Mouse (Mus musculus) lung, postnatal 0 days (tissue): ENCODE measurements around the gene Tmc8. TPM values are rescaled to one million over a fixed set of nuclear protein-coding genes. Genes with fewer than 3 reads are reported as not detected.
A peak's percentile ranks its signal among the peaks of the same experiment; 100 is the strongest.

Experiments used
- ATAC-seq: fragments of 200-750 bp; cut with Nextera tagmentation; 2 replicates; pipeline ENCODE4 v1.8.0; 2017; ENCODE audit warnings: moderate library complexity
- DNase-seq: peaks from one replicate; pipeline ENCODE4 v3.0.0-alpha.2; 2016; ENCODE audit warnings: low spot score
- H3K27ac ChIP-seq: fragments of 300-500 bp; sonication (generic); 2 replicates; pipeline ENCODE4 v1.5.1; 2014; ENCODE audit warnings: antibody characterized with exemption, mild to moderate bottlenecking, low read length, mixed read lengths
- H3K27me3 ChIP-seq: fragments of 300-500 bp; sonication (generic); replicated peaks from 2 replicates; pipeline ENCODE4 v1.6.1; 2014; ENCODE audit warnings: low read length, mixed read lengths; ENCODE audit not compliant: insufficient read depth
- H3K36me3 ChIP-seq: fragments of 300-500 bp; sonication (generic); 2 replicates; pipeline ENCODE4 v1.6.1; 2014; ENCODE audit warnings: low read length, mixed read lengths; ENCODE audit not compliant: insufficient read depth
- H3K4me1 ChIP-seq: fragments of 300-500 bp; sonication (generic); 2 replicates; pipeline ENCODE4 v1.6.1; 2014; ENCODE audit warnings: antibody characterized with exemption, low read depth, low read length, mixed read lengths; ENCODE audit not compliant: insufficient read depth
- H3K4me2 ChIP-seq: fragments of 300-500 bp; sonication (generic); replicated peaks from 2 replicates; pipeline ENCODE4 v1.6.1; 2014; ENCODE audit warnings: low read depth, mild to moderate bottlenecking, low read length, moderate library complexity, mixed read lengths
- H3K4me3 ChIP-seq: fragments of 300-500 bp; sonication (generic); 2 replicates; pipeline ENCODE4 v1.5.1; 2014; ENCODE audit warnings: low read depth, low read length
- H3K9ac ChIP-seq: fragments of 300-500 bp; sonication (generic); replicated peaks from 2 replicates; pipeline ENCODE4 v1.6.1; 2014; ENCODE audit warnings: low read depth, mild to moderate bottlenecking
- H3K9me3 ChIP-seq: fragments of 300-500 bp; sonication (generic); 2 replicates; pipeline ENCODE4 v1.6.1; 2016; ENCODE audit warnings: low read length, mixed read lengths
- CTCF ChIP-seq: IDR thresholded peaks from 2 replicates; pipeline ENCODE4 v1.5.1; 2016; ENCODE audit warnings: antibody characterized with exemption, mild to moderate bottlenecking
- EP300 ChIP-seq: IDR thresholded peaks from 2 replicates; pipeline ENCODE4 v1.6.1; 2016; ENCODE audit warnings: antibody characterized with exemption, mild to moderate bottlenecking, control low read depth
- WGBS: fragments of 180-500 bp; shearing (Covaris S2); extraction: QIAGEN DNeasy Blood & Tissue Kit; methylation state at CpG from one replicate; pipeline ENCODE4 v1.1.7; 2014; 5-methylcytosine and 5-hydroxymethylcytosine counted together
- polyA plus RNA-seq: library from polyadenylated mRNA; unstranded; fragments of >200 nt; fragmentation: Nextera tagmentation; extraction: Ambion mirVana; gene quantifications from 2 replicates; pipeline ENCODE4 v1.2.1, GENCODE M21; 2015

The Tmc8 gene
- polyA plus RNA-seq, 1 experiment from 2014 or later: 5.5 TPM

DNA sequence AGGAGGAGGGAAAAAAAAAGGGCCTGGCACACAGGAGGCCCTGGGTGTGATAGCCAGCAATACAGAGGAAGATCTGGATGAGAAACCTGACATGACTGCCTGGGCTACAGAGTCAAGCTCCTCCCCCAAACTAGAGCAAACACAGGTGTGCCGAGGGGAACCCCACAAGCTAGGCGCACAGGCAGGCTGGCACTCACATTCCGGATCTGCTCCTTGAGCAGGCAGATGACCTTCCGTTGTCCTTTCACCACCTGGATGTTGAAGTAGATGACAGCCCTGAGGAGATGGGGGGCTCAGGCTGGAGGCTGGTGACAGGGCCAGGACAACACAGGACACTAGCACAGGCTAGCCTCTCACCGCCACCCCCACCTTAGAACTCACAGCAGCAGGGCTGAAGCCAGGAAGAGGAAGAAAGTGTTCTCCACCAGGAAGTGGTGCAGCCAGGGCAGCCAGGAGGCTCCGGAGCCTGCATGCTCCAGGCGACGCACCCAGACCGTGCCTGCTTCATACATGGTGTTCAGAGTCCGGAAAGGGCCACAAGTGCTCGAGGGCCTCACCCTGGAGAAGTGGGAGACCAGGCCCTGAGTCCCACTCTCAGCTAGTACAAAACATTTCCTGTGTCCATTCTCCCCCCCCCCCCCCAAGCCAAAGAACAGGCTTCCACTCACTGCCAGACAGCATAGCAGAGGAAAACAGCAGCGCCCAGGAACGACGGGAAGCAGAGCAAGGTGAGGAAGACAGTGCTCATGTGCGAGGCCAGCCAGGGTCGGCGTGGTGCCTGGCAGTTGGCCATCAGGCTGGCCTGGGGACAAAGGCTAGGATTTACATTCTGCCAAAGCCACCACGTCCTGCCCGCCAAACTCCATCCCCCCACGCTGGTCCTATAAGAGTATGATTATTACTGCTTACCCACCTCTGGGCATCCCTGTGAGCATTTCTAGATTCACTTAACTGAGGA, 12.9 kb upstream of the Tmc8 start:
- Histone ChIP-seq H3K27me3 (no peaks in the 10 kb centered on the region), H3K4me1 (no peaks in the 10 kb centered on the region), H3K4me2 (no peak overlapping the region), H3K9me3 (no peaks in the 10 kb centered on the region), H3K9ac (no peak overlapping the region), H3K4me3 (no peak overlapping the region), H3K36me3 (peaks cover 11% of the 10 kb centered on the region; the same call in 1 of the 2 replicates), H3K27ac (no peak overlapping the region)
- WGBS: 50% methylated on average over 20 of the region's 20 CpGs
- ATAC-seq: peak; percentile 43
- TF ChIP-seq EP300: no peak
- TF ChIP-seq CTCF: no peak
- no peak for DNase-seq

DNA sequence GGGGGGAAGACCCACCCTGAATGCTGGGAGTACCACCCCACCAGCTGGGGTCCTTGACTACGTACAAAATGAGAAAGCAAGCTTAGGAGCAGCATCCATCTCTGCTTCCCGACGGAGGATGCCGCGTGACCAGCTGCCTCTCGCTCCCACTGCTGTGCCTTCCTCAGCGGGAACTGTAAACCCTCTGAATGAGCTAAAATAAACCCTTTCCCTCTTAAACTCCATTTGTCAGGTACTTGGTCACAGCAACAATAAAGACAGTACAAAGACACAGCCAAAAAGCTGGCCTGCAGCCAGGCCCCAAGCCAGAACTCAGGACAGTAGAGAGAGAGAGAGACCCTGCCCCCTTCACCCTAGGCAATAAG, 12.2 kb upstream of the Tmc8 start:
- TF ChIP-seq CTCF: no peak
- no peak for TF ChIP-seq EP300
- Histone ChIP-seq H3K4me2 (no peak overlapping the region), H3K4me3 (no peak overlapping the region), H3K36me3 (peaks cover 11% of the 10 kb centered on the region; the same call in 1 of the 2 replicates), H3K27me3 (no peaks in the 10 kb centered on the region), H3K27ac (no peak overlapping the region), H3K9me3 (no peaks in the 10 kb centered on the region), H3K4me1 (no peaks in the 10 kb centered on the region), H3K9ac (no peak overlapping the region)
- DNase-seq (no peak), ATAC-seq (no peak)
- whole genome bisulfite sequencing: 78% methylated on average over 7 of the region's 7 CpGs

DNA sequence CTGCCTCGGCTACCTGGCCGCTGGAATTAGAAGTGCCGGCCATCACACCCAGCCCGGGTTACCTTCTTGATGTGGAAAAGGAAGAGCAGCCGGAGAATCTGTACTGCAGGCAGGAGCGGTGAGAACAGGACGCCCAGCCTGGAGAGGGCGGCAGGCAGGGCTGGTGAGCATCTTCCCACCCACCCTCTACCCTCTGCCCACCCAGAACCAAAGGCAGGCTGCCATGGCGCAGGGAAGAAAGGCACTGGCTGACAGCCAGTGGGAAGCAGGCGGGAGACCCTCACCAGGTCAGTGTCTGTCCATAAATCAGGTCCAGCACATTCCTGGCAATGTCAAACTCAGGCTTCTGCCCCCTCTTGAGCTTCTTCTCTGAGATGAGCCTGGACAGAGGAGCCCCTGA, 11.5 kb upstream of the Tmc8 start:
- TF ChIP-seq CTCF (no peak), EP300 (no peak)
- DNase-seq (no peak), ATAC-seq (no peak)
- no peaks in the 10 kb centered on the region for H3K27me3 ChIP-seq
- WGBS: 75% methylated on average over 10 of the region's 10 CpGs
- H3K36me3 ChIP-seq: peaks cover 7% of the 10 kb centered on the region; the same call in 1 of the 2 replicates
- H3K4me3 ChIP-seq: no peak overlapping the region
- no peak overlapping the region for H3K4me2 ChIP-seq
- H3K4me1 ChIP-seq: no peaks in the 10 kb centered on the region
- H3K27ac ChIP-seq: no peak overlapping the region
- H3K9me3 ChIP-seq: no peaks in the 10 kb centered on the region
- H3K9ac ChIP-seq: no peak overlapping the region

DNA sequence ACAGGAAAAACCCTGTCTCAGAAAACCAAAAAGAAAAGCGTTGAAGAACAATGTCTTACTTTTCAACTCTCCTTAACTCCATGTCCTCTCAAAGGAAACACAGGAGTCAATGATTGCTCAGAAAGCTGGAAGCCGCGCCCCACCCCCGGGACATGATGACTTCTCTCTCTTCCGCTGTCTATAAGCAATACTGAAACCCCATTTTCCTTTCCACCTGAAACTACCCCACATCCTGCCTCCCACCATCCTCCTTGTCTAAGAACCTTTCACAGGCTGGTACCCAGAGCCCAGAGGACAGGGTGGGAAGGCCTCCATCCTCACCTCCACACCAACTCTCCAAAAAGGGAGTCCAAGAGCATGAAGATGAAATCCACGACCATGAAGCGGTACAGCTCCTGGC, 9.5 kb upstream of the Tmc8 start:
- no peak overlapping the region for H3K4me2 ChIP-seq
- H3K9me3 ChIP-seq: no peaks in the 10 kb centered on the region
- ATAC-seq (no peak), DNase-seq (no peak)
- H3K4me3 ChIP-seq: no peak overlapping the region
- no peaks in the 10 kb centered on the region for H3K27me3 ChIP-seq
- WGBS: 93% methylated on average over 7 of the region's 7 CpGs
- TF ChIP-seq EP300: no peak
- no peak for TF ChIP-seq CTCF
- no peak overlapping the region for H3K9ac ChIP-seq
- peaks cover 5% of the 10 kb centered on the region; the same call in 1 of the 2 replicates for H3K36me3 ChIP-seq
- H3K4me1 ChIP-seq: no peaks in the 10 kb centered on the region
- H3K27ac ChIP-seq: no peak overlapping the region

DNA sequence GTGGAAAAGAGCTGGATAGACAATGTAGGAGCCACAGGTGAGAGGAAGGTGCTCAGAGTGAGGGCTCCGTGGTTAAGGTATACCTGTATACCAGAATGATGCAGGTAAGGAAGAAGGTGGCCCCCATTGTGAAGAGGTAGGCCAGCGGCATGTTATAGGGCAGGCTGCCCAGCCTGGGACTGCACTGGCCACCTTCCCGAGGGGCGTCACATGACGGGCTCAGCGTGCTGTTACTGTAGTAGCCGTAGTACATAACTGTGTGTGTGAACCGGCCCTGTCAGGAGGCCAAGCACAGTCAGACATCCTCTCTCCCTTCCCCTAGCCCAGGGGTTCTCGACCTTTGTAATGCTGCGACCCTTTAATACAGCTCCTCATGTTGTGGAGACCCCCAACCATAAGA, 7.0 kb upstream of the Tmc8 start:
- H3K4me2 ChIP-seq: no peak overlapping the region
- WGBS: 89% methylated on average over 10 of the region's 10 CpGs
- no peak overlapping the region for H3K9ac ChIP-seq
- no peak overlapping the region for H3K27ac ChIP-seq
- H3K36me3 ChIP-seq: peaks cover 4% of the 10 kb centered on the region; the same call in 1 of the 2 replicates
- no peaks in the 10 kb centered on the region for H3K9me3 ChIP-seq
- peaks cover 10% of the 10 kb centered on the region; the same call in 1 of the 2 replicates for H3K4me1 ChIP-seq
- no peak overlapping the region for H3K4me3 ChIP-seq
- no peaks in the 10 kb centered on the region for H3K27me3 ChIP-seq
- no peak for DNase-seq
- no peak for ATAC-seq
- no peak for TF ChIP-seq CTCF
- TF ChIP-seq EP300: no peak

DNA sequence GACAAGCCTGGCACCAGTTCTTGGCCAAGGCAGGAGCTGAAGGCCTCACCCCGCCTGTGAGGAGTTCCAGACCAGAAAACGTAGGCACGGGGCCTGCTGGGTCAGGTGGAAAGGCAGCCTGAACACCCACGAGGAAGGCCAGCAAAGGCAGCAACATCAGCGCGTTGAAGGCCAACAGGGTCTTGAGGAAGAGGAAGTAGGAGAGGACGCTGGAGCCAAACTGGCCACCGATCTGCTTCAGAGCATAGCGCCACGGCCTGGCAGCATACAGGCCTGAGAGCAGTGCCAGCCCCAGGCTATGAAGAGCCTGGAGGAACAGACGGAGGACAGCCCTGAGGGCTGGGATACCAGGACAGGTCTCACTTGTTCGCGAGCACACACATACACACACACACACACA, 6.3 kb upstream of the Tmc8 start:
- no peaks in the 10 kb centered on the region for H3K27me3 ChIP-seq
- DNase-seq: no peak
- no peak overlapping the region for H3K4me2 ChIP-seq
- no peak for ATAC-seq
- no peak overlapping the region for H3K9ac ChIP-seq
- 88% methylated on average over 13 of the region's 13 CpGs for WGBS
- H3K4me3 ChIP-seq: no peak overlapping the region
- H3K27ac ChIP-seq: no peak overlapping the region
- no peaks in the 10 kb centered on the region for H3K9me3 ChIP-seq
- peaks cover 10% of the 10 kb centered on the region; the same call in 1 of the 2 replicates for H3K4me1 ChIP-seq
- H3K36me3 ChIP-seq: peaks cover 4% of the 10 kb centered on the region; the same call in 1 of the 2 replicates
- TF ChIP-seq CTCF (no peak), EP300 (no peak)
